Mouse (Mus musculus): Measurements from ENCODE around the gene Pnpla6.
"Not testable (repeated sequence)": the region's sequence is repeated elsewhere in the genome, so short reads cannot be mapped to it uniquely, and the experiment has no call there.

Gene Pnpla6

GRCm38 (mm10) chr8:3574546-3574945, 59.4 kb downstream of the Pnpla6 start:
- no peak for DNase-seq (ENCODE audit: low read depth in 1 of 2, low spot score in 2 of 2)

DNA sequence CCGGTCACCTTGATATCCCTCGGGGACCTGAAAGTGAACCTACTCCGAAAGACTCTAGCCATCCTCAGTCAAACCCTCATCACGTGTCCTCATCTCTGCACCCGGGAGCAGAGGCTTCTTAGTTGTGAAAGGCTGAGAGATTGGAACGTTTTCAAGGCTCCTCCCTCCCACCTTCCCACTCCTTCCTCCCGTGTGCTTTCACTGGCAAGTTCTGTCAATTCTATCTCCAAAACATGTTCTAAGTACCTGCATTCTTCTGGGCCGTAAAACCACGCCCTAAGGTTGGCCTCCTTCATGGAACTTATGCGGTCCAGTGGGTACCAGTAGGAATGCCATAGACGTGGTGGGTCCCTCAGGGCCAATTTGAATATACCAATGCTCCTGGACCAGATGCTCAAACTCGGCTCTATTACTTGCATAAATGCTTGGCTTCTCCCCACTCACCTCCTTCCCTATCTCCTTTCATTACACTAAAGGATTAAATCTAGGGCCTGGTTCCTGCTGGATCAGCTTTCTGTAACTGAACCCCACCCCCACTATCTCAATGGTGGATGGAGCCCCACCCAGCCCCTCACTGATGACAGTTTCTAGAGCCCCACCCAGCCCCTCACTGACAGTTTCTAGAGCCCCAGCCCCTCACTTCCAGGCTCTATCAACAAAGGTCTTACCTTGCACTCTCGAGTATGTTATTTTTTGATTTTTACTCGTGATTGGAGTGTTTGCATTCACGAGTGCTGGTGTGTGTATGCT, 61.2 kb downstream of the Pnpla6 start:
- DNase-seq (ENCODE audit: low read depth in 1 of 2, low spot score in 2 of 2) = no peak

- no peak for DNase-seq (ENCODE audit: low read depth in 1 of 2, low spot score in 2 of 2)
These were observed 64.5 kb downstream of the Pnpla6 start for GRCm38 (mm10) chr8:3579390-3580364.

DNA sequence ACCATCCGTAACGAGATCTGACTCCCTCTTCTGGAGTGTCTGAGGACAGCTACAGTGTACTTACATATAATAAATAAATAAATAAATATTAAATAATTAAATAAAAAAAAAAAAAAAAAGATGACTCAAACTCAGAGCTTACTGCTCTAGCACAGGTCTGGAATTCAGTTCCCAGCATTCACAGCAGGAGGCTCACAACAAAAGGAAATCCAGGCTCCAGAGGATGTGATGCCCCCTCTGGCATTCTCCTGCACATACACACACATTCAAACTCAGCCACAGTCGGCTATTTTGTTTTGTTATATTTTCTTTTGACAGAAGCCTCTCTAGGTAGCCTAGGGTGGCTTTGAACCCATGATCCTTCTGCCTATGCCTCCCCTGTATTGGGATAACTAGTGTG, 66.8 kb downstream of the Pnpla6 start:
- not testable (repeated sequence) for DNase-seq (ENCODE audit: low read depth in 1 of 2, low spot score in 2 of 2)

- no peak for DNase-seq (ENCODE audit: low read depth in 1 of 2, low spot score in 2 of 2)
These were observed 71.3 kb downstream of the Pnpla6 start for GRCm38 (mm10) chr8:3586452-3586851.

DNA sequence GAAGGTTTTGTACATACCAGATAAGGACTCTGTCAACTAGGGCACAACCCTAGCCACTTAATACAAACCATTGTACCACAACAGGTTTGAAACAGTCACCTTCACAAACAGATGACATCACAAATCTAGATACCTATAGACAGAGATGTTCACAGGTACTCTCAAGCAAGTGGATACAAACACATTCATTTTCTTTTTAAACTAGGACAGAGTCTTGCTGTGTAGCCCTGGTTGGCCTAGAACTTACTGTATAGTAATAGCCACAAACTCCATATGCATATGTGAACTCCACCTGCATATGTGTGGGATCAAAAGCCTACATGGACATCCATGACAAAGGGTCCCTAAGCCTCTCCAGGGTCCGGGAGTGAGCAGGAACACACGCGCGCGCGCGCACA, 71.8 kb downstream of the Pnpla6 start, which contains the start of gene Camsap3:
Gene Camsap3 (plus strand): TSS at position 301 of the 398 bp plus-strand sequence.
- DNase-seq (ENCODE audit: low read depth in 1 of 2, low spot score in 2 of 2) = no peak

DNA sequence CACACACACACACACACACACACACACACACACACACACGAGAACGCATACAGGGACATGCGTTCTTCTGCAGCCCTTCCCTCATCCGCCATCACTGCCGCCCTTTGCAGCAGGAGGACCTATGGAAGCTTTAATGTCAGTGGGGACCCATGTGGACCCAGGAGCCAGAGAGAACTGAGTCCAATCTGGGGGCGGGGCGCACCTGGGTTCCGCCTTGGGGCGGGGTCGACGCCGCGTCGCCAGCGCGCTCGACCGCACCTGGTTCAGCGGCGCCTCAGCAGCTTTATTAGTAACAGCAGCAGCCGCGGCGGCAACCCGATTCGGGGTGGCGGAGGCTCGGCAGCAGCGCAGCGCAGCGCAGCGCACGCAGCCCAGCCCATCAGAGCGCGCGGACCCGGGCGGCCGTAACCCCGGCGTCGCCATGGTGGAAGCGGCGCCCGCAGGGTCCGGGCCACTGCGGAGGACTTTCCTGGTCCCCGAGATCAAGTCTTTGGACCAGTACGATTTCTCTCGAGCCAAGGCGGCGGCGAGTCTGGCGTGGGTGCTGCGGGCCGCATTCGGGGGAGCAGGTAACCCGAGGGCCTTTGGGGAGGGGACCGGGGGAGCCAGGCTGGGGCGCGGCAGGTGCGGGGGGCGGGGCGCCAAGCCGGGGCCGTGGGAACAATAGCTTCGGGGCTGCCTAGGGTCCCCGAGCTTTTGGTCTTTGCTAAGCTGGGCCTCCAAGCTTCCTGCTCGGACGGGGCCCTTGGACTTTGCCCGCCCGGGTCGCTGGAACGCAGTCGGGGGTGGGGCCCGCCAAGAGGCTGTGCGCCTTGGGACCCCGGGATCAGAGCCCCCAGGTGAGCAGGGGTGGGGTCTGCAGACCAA, 72.4 kb downstream of the Pnpla6 start:
- DNase-seq (ENCODE audit: low read depth in 1 of 2, low spot score in 2 of 2) = no peak

DNA sequence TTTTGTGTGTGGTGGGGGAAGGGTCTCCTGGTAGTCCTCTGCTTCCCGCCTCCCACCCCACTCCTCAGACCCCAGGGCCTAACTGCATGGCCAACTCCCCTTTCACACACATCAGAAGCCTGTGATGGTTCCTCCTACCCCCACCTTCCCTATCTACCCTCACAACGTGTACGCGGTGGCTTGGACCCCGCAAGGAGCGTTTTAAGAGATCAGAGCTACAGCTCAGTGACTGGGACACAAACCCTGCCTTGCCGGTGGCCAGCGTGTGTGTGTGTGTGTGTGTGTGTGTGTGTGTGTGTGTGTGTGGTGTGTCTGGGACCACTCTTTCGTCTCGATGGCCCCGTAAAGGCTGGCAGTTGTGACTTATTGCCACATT, 73.1 kb downstream of the Pnpla6 start:
- DNase-seq (ENCODE audit: low read depth in 1 of 2, low spot score in 2 of 2) = no peak

- no peak for DNase-seq (ENCODE audit: low read depth in 1 of 2, low spot score in 2 of 2)
These were observed 78.3 kb downstream of the Pnpla6 start for GRCm38 (mm10) chr8:3593470-3593869.
